In the genomic region with DNA sequence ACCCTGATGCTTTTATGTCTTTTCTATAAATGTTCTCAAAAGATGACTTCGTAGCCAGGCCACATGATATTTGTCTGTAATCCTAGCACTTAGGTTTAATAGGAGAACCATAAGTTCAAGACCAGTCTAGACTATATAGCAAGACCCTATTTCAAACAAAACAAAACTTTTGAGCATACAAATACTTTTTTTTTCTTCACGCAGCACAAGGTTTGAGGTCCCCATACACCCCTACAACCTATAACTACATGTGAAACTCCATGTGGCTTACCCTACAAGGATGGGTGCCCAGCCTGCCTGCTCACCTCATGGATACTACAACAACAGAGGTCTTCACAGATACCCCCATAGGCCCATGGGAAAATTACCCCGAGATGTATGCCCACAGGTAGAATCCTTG, we compare ENCODE assay signal across 10 mouse cellular contexts. TPM values are rescaled to one million over a fixed set of nuclear protein-coding genes. Genes with fewer than 3 reads are reported as not detected.
A peak's percentile ranks its signal among the peaks of the same experiment; 100 is the strongest.
DNase-seq lines count a peak whose midpoint lies in the region; ATAC-seq and TF ChIP-seq lines count a peak whose summit lies in the region.
"Had no signal": no experiment of that assay in that cellular context is flagged by ENCODE, and none has a peak within 500 bp of the region (broad histone marks: within the 10 kb centered on the region; RNA-seq: fewer than 3 reads in every experiment).

No protein-coding gene starts in this region.

- DNase-seq in heart, adult 2 months: no peak
- no peak for DNase-seq in heart, adult 9 months (ENCODE audit: low spot score in 2 of 2)
- DNase-seq in testis, postnatal 10 days (ENCODE audit: low spot score): no peak
- DNase-seq in liver, embryonic 14.5 days (ENCODE audit: low read depth in 3 of 3, low spot score in 3 of 3): no peak
- DNase-seq in ovary, postnatal 36 days (ENCODE audit: low spot score): no peak
- no peak for DNase-seq in gastrocnemius, postnatal 10 days

- H3K27me3 ChIP-seq in heart, adult 2 months (ENCODE audit: control insufficient read depth, insufficient read depth, low read length): no peaks in the 10 kb centered on the region
- H3K27me3 ChIP-seq in testis, adult 2 months (ENCODE audit: control insufficient read depth, insufficient read depth, low read length): no peaks in the 10 kb centered on the region
- H3K27me3 ChIP-seq in liver, embryonic 14.5 days (ENCODE audit: control insufficient read depth, insufficient read depth, low read length): no peaks in the 10 kb centered on the region

- H3K9me3 ChIP-seq in liver, embryonic 14.5 days (ENCODE audit: control insufficient read depth, low read length): no peaks in the 10 kb centered on the region

- peak overlapping the region; percentile 51 for H3K4me2 ChIP-seq in liver, embryonic 14.5 days (ENCODE audit: low read depth)

- no peak overlapping the region for H3K27ac ChIP-seq in heart, adult 2 months
- H3K27ac ChIP-seq in testis, adult 2 months (ENCODE audit: control insufficient read depth, insufficient read depth, low read depth, low read length): no peak overlapping the region
- H3K27ac ChIP-seq in liver, embryonic 14.5 days: peak overlapping the region; percentile 41

- ATAC-seq in liver, embryonic 14.5 days (ENCODE audit: insufficient read depth): peak; percentile 26; the same call in 1 of the 2 replicates
- no peak for ATAC-seq in cerebellum, adult (ENCODE audit: insufficient number of reproducible peaks, low FRiP score, low TSS enrichment)

- H3K79me2 ChIP-seq in heart, adult 2 months (replicated peaks; ENCODE audit: control insufficient read depth, insufficient read depth, low read length): no peaks in the 10 kb centered on the region

- 50% methylated on average over 3 of the region's 3 CpGs for WGBS in heart, adult 2 months
- WGBS in liver, embryonic 14.5 days (ENCODE audit: insufficient replicate concordance): 35% methylated on average over 3 of the region's 3 CpGs

- peaks cover 2% of the 10 kb centered on the region for H3K4me1 ChIP-seq in heart, adult 2 months (ENCODE audit: control insufficient read depth, insufficient read depth, low read length)
- H3K4me1 ChIP-seq in testis, adult 2 months (ENCODE audit: control insufficient read depth, insufficient read depth, low read length): peaks cover 13% of the 10 kb centered on the region
- peaks cover 13 to 16% of the 10 kb centered on the region in 2 experiments for H3K4me1 ChIP-seq in liver, embryonic 14.5 days (replicated peaks; ENCODE audit: control insufficient read depth in 2 of 2, insufficient read depth in 2 of 2, low read length in 1 of 2)

- no peak for TF ChIP-seq POLR2A in heart, adult 2 months (IDR thresholded peaks at IDR 0.05; ENCODE audit: insufficient read depth, low read depth, low read length)
- no peak for TF ChIP-seq POLR2A in testis, adult 2 months (IDR thresholded peaks at IDR 0.05; ENCODE audit: control insufficient read depth, low read depth, low read length)

- H3K9ac ChIP-seq in heart, adult 2 months (ENCODE audit: low read depth, low read length): no peak overlapping the region
- no peak overlapping the region for H3K9ac ChIP-seq in liver, embryonic 14.5 days (replicated peaks)

- no peak for TF ChIP-seq EP300 in heart, adult 2 months (IDR thresholded peaks at IDR 0.05; ENCODE audit: insufficient read depth, low read depth, low read length)
- TF ChIP-seq EP300 in liver, embryonic 14.5 days (IDR thresholded peaks at IDR 0.05; ENCODE audit: low read depth): no peak

- no peak for TF ChIP-seq CTCF in heart, adult 2 months (IDR thresholded peaks at IDR 0.05)
- no peak for TF ChIP-seq CTCF in testis, adult 2 months (IDR thresholded peaks at IDR 0.05; ENCODE audit: control insufficient read depth, insufficient read depth, insufficient replicate concordance, low read depth, low read length)
- no peak for TF ChIP-seq CTCF in liver, embryonic 14.5 days (IDR thresholded peaks at IDR 0.05; ENCODE audit: low read depth)

- H3K4me3 ChIP-seq in heart, adult 2 months: peak overlapping the region; percentile 80
- H3K4me3 ChIP-seq in testis, adult 2 months (ENCODE audit: control insufficient read depth, low read depth, low read length): peak overlapping the region; percentile 87
- no peak overlapping the region for H3K4me3 ChIP-seq in liver, embryonic 14.5 days (ENCODE audit: insufficient read depth in 1 of 2, low read depth in 2 of 2, low read length in 2 of 2)

- H3K36me3 ChIP-seq in heart, adult 2 months (ENCODE audit: control insufficient read depth, insufficient read depth, low read length): peaks cover 3% of the 10 kb centered on the region; the same call in 1 of the 2 replicates
- H3K36me3 ChIP-seq in testis, adult 2 months (ENCODE audit: control insufficient read depth, insufficient read depth, low read length): peaks cover 2% of the 10 kb centered on the region; the same call in 1 of the 2 replicates
- peaks cover 16% of the 10 kb centered on the region for H3K36me3 ChIP-seq in liver, embryonic 14.5 days (replicated peaks; ENCODE audit: control insufficient read depth, insufficient read depth, low read depth)

- intact Hi-C loops in heart, adult 2 months (cut with DNase I): loop anchor here (2.0 kb wide), 1 partner anchor 28 kb away; the partner anchor contains the start of gene Pars2

RNA-seq across cellular contexts. Expression of gene Ttc4, which starts 0.4 kb away (rescaled TPM):
- 10 to 100 TPM; 16.9 to 18.5 TPM for total RNA-seq in heart, adult 2 months (2021)
- polyA plus RNA-seq in heart, adult 2 months (2012; rRNA removed): 28.7 and 43.8 TPM in 2 replicates
- polyA plus RNA-seq in testis, adult 2 months (2012; rRNA removed): 155 and 159 TPM in 2 replicates
- 31.1 and 34.3 TPM in 2 replicates for polyA plus RNA-seq in liver, embryonic 14.5 days (2012; rRNA removed)
- 30.6 and 31.1 TPM in 2 replicates for polyA plus RNA-seq in liver, embryonic 14.5 days (2014; fragmentation: Nextera tagmentation; extraction: Ambion mirVana)
- 10 to 100 TPM; 22.1 to 26.7 TPM for total RNA-seq in gastrocnemius, postnatal 10 days (2021)

RNA-seq across cellular contexts. Expression of gene Pars2, which starts 28.3 kb away (rescaled TPM):
- 1 to 10 TPM; 4.9 to 5.9 TPM for total RNA-seq in heart, adult 2 months (2021)
- polyA plus RNA-seq in heart, adult 2 months (2012; rRNA removed): 6.7 and 11.5 TPM in 2 replicates
- polyA plus RNA-seq in testis, adult 2 months (2012; rRNA removed): 2.3 and 2.4 TPM in 2 replicates
- polyA plus RNA-seq in liver, embryonic 14.5 days (2012; rRNA removed): 3.8 and 3.9 TPM in 2 replicates
- 4.3 and 5.8 TPM in 2 replicates for polyA plus RNA-seq in liver, embryonic 14.5 days (2014; fragmentation: Nextera tagmentation; extraction: Ambion mirVana)
- 1 to 10 TPM; 3.9 to 4.5 TPM for total RNA-seq in gastrocnemius, postnatal 10 days (2021)

RNA-seq across cellular contexts. Expression of gene Mroh7, which starts 51.6 kb away (rescaled TPM):
- under 1 TPM; 0.29 to 0.34 TPM for total RNA-seq in heart, adult 2 months (2021)
- 1.00 and 1.2 TPM in 2 replicates for polyA plus RNA-seq in heart, adult 2 months (2012; rRNA removed)
- polyA plus RNA-seq in testis, adult 2 months (2012; rRNA removed): 158 and 166 TPM in 2 replicates
- 0.16 and 0.22 TPM in 2 replicates for polyA plus RNA-seq in liver, embryonic 14.5 days (2012; rRNA removed)
- polyA plus RNA-seq in liver, embryonic 14.5 days (2014; fragmentation: Nextera tagmentation; extraction: Ambion mirVana): 0.06 and 0.14 TPM in 2 replicates
- under 1 TPM; 0.16 to 0.47 TPM for total RNA-seq in gastrocnemius, postnatal 10 days (2021)
- polyA plus RNA-seq: activated CD4-positive, CD25-positive, alpha-beta regulatory T cell, adult 4 months; thymus, postnatal 0 days had no signal

RNA-seq across cellular contexts. Expression of gene Fam151a, which starts 54.5 kb away (rescaled TPM):
- total RNA-seq in heart, adult 2 months (2021): under 1 TPM; 0.23 to 0.31 TPM
- 0.31 and 0.41 TPM in 2 replicates for polyA plus RNA-seq in heart, adult 2 months (2012; rRNA removed)
- polyA plus RNA-seq in testis, adult 2 months (2012; rRNA removed): 1.0 and 1.1 TPM in 2 replicates
- polyA plus RNA-seq in liver, embryonic 14.5 days (2012; rRNA removed): 0.03 and 0.06 TPM in 2 replicates
- polyA plus RNA-seq in liver, embryonic 14.5 days (2014; fragmentation: Nextera tagmentation; extraction: Ambion mirVana): not detected in 2 replicates
- not detected for total RNA-seq in gastrocnemius, postnatal 10 days (2021)
- polyA plus RNA-seq: activated CD4-positive, CD25-positive, alpha-beta regulatory T cell, adult 4 months had no signal

RNA-seq across cellular contexts. Expression of gene Ttc22, which starts 56.9 kb away (rescaled TPM):
- total RNA-seq in heart, adult 2 months (2021): not detected
- 0.15 and 0.21 TPM in 2 replicates for polyA plus RNA-seq in heart, adult 2 months (2012; rRNA removed)
- 0.19 and 1.8 TPM in 2 replicates for polyA plus RNA-seq in testis, adult 2 months (2012; rRNA removed)
- 0.02 and 0.13 TPM in 2 replicates for polyA plus RNA-seq in liver, embryonic 14.5 days (2012; rRNA removed)
- 0.06 TPM in 1 of 2 replicates, not detected in the other for polyA plus RNA-seq in liver, embryonic 14.5 days (2014; fragmentation: Nextera tagmentation; extraction: Ambion mirVana)
- under 1 TPM; 0.16 to 0.26 TPM for total RNA-seq in gastrocnemius, postnatal 10 days (2021)
- polyA plus RNA-seq: activated CD4-positive, CD25-positive, alpha-beta regulatory T cell, adult 4 months had no signal

Comparison
In these comparisons a context has a peak if more than half of its experiments do, and no peak if none do; other contexts are left out.
1. H3K4me3 ChIP-seq: peak in heart, adult 2 months (single experiment) and testis, adult 2 months (single experiment); none in liver, embryonic 14.5 days (0 of 2).
2. RNA of gene Mroh7, which starts 51.6 kb away (polyA plus RNA-seq): 158 to 166 TPM in testis, adult 2 months; 1.00 to 1.2 TPM in heart, adult 2 months and 0.06 to 0.22 TPM in liver, embryonic 14.5 days; every median in the first group is over 10 times any median in the second.